Mouse (Mus musculus): ENCODE measurements at regions not wholly inside any gene's neighbourhood (a gene's known extent, or its start where the extent isn't known, plus 50 kb on each side); places are given as distances from the start of the nearest gene placed in this dataset.

DNA sequence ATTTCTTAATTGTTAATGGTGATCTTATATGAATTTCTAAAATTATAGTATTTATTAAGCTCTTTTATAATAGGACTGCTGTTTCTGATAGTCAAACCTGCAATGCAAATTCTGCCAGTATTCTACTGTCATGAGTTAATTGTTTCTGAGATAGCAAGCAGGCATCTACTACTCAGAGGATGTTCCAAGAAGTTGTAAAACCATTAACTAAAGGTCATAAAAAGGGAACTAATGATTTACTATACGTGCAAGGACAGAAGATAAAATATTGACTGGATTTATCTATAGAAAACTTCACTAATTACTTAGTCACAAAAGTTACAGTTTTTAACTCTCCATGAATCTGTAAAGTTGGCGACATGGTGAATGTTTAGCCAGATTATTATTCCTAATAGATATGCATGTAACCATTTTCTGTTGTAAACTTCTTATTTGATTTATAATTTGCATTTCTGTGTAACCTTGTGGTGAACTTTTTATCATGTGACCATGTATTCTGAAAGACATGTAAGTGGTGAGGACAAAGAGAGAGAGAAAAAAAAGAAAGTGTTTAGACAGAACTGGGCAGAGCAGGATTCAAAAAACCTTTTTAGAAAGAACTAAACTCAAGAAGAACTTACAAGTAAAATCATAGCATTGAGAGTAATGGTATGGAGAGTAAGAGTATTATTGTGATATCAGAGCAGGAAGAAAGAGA is 395.5 kb upstream of the Sphkap start:
- Histone ChIP-seq H3K4me2 (ENCODE audit: low read depth, low read length) (no peak overlapping the region), H3K4me3 (ENCODE audit: low read depth, low read length) (no peak overlapping the region), H3K9me3 (replicated peaks; ENCODE audit: control insufficient read depth, low read length) (no peaks in the 10 kb centered on the region), H3K27me3 (ENCODE audit: control insufficient read depth, insufficient read depth, low read length) (no peaks in the 10 kb centered on the region), H3K36me3 (replicated peaks; ENCODE audit: control insufficient read depth, insufficient read depth, low read length) (no peaks in the 10 kb centered on the region), H3K27ac (ENCODE audit: low read depth) (no peak overlapping the region), H3K4me1 (ENCODE audit: control insufficient read depth, insufficient read depth) (no peaks in the 10 kb centered on the region), H3K9ac (replicated peaks; ENCODE audit: low read depth, low read length) (no peak overlapping the region)
- ATAC-seq (ENCODE audit: insufficient read depth, low read depth) (no peak), DNase-seq (ENCODE audit: low spot score) (no peak)
- WGBS, result 71% methylated on average over 2 of the region's 2 CpGs
- TF ChIP-seq EP300 (IDR thresholded peaks at IDR 0.05; ENCODE audit: low read depth) (no peak), CTCF (IDR thresholded peaks at IDR 0.05; ENCODE audit: low read depth) (no peak)

DNA sequence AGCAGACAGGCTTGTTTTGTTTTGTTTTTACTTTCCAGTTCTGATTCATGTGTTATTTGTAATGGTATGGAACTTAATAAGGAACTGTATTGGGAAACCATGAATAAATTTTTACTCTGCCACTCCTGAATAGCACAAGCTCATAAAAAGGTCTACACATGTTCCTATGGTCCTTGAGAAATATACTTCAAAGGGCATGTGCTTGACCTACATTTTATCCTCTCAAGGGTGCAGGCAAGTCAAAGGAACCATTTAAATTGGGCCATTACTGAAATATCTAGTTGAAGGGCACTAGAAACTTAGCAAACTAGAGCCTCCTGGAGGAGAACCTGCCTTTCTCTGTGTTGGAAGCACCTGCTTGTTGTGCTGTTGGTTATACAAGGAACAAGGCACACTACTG is 393.8 kb upstream of the Sphkap start:
- H3K27me3 ChIP-seq (ENCODE audit: control insufficient read depth, insufficient read depth, low read length), result no peaks in the 10 kb centered on the region
- H3K9me3 ChIP-seq (replicated peaks; ENCODE audit: control insufficient read depth, low read length), result no peaks in the 10 kb centered on the region
- ATAC-seq (ENCODE audit: insufficient read depth, low read depth), result no peak
- H3K27ac ChIP-seq (ENCODE audit: low read depth), result no peak overlapping the region
- no peaks in the 10 kb centered on the region for H3K36me3 ChIP-seq (replicated peaks; ENCODE audit: control insufficient read depth, insufficient read depth, low read length)
- no peak for DNase-seq (ENCODE audit: low spot score)
- no peak for TF ChIP-seq CTCF (IDR thresholded peaks at IDR 0.05; ENCODE audit: low read depth)
- TF ChIP-seq EP300 (IDR thresholded peaks at IDR 0.05; ENCODE audit: low read depth), result no peak
- H3K9ac ChIP-seq (replicated peaks; ENCODE audit: low read depth, low read length), result no peak overlapping the region
- no peak overlapping the region for H3K4me3 ChIP-seq (ENCODE audit: low read depth, low read length)
- H3K4me1 ChIP-seq (ENCODE audit: control insufficient read depth, insufficient read depth), result no peaks in the 10 kb centered on the region
- H3K4me2 ChIP-seq (ENCODE audit: low read depth, low read length), result no peak overlapping the region

DNA sequence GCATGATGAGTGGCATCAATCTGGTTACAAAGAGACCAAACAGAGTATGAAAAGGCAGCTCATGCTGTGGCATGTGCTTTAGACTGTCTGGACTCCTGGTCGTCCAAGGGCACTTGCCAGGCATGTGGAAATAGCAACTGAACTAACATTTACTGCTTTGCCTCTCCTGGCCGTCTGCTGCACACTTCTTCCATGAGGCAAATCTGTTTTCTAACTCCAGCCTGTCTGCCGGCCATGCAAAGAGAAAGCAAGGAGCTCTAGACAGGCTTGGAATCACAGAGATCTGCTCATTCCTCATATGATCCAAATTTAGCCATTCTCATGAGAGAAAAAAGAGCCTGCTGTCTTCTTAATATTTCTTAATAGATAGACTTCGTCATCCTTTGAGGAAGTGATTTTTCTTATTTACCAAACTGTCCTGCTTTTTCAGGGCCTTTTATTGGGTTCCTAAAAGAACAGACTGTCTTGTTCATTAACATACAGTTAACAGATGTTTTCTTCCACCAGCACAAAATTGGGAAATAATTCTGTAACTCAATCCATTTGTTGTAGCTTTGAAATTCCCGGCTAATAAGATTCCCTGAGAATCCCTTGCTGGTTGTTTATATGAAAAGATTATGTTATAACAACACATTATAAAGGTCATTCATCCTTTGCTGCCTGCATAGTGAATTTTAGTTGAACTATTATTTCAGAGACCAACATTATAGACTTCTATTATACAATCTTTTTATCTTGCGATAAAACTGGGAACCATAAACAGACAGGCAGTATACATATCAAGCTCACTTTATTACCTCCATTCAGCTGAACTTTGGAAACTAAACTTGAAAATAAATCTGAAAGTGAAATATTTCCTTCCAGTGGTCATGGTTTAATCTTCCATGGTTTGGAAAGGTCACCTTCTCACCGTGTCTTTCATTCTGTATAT is 389.2 kb upstream of the Sphkap start:
- Histone ChIP-seq H3K27me3 (ENCODE audit: control insufficient read depth, insufficient read depth, low read length) (no peaks in the 10 kb centered on the region), H3K36me3 (replicated peaks; ENCODE audit: control insufficient read depth, insufficient read depth, low read length) (no peaks in the 10 kb centered on the region), H3K4me1 (ENCODE audit: control insufficient read depth, insufficient read depth) (no peaks in the 10 kb centered on the region), H3K9me3 (replicated peaks; ENCODE audit: control insufficient read depth, low read length) (no peaks in the 10 kb centered on the region), H3K9ac (replicated peaks; ENCODE audit: low read depth, low read length) (no peak overlapping the region), H3K4me2 (ENCODE audit: low read depth, low read length) (no peak overlapping the region), H3K4me3 (ENCODE audit: low read depth, low read length) (no peak overlapping the region), H3K27ac (ENCODE audit: low read depth) (no peak overlapping the region)
- WGBS, result 64% methylated on average over 7 of the region's 7 CpGs
- DNase-seq (ENCODE audit: low spot score) (no peak), ATAC-seq (ENCODE audit: insufficient read depth, low read depth) (no peak)
- no peak for TF ChIP-seq CTCF (IDR thresholded peaks at IDR 0.05; ENCODE audit: low read depth)
- no peak for TF ChIP-seq EP300 (IDR thresholded peaks at IDR 0.05; ENCODE audit: low read depth)

DNA sequence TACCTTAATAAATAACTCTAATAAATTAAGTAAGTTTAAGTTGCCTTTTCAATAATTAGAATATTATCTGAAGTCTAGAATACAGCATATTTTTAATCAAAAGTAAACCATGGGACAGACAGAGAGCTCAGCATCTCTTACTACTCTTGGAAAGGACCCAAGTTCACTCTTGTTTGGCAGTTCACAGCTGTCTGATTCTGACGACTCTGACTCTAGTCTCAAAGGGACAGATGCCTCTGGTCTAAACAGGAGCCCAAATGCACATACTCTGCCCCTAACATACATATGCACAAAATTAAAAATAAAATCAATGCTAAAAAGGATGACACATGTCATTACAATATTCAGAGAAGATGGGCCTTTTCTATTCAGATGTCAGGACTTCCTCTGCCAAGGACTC is 369.2 kb upstream of the Sphkap start:
- no peak overlapping the region for H3K4me2 ChIP-seq (ENCODE audit: low read depth, low read length)
- H3K9ac ChIP-seq (replicated peaks; ENCODE audit: low read depth, low read length), result no peak overlapping the region
- no peaks in the 10 kb centered on the region for H3K4me1 ChIP-seq (ENCODE audit: control insufficient read depth, insufficient read depth)
- WGBS, result 26% methylated on average over 1 of the region's 1 CpGs
- no peak for ATAC-seq (ENCODE audit: insufficient read depth, low read depth)
- H3K27ac ChIP-seq (ENCODE audit: low read depth), result no peak overlapping the region
- DNase-seq (ENCODE audit: low spot score), result no peak
- H3K36me3 ChIP-seq (replicated peaks; ENCODE audit: control insufficient read depth, insufficient read depth, low read length), result no peaks in the 10 kb centered on the region
- H3K4me3 ChIP-seq (ENCODE audit: low read depth, low read length), result no peak overlapping the region
- no peaks in the 10 kb centered on the region for H3K27me3 ChIP-seq (ENCODE audit: control insufficient read depth, insufficient read depth, low read length)
- no peak for TF ChIP-seq CTCF (IDR thresholded peaks at IDR 0.05; ENCODE audit: low read depth)
- TF ChIP-seq EP300 (IDR thresholded peaks at IDR 0.05; ENCODE audit: low read depth), result no peak
- no peaks in the 10 kb centered on the region for H3K9me3 ChIP-seq (replicated peaks; ENCODE audit: control insufficient read depth, low read length)

DNA sequence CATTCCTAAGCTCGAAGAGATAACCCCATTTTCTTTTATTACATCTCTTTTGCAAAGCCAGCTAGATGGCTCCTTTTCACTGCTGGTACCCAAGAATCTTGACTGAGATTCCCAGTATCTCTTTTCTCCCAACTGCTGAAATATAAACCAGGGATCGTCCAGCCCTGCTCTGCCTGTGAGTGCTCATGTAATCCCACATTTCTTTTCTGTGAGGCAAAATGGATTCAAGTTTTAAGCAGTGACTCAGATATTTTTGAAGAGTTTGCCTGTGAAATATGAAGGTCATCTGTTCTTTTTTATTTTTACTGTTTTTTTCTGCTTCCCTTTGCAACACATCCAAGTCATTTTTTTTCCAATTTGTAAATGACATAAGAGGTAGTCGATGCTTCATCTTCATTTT is 363.2 kb upstream of the Sphkap start:
- Histone ChIP-seq H3K36me3 (replicated peaks; ENCODE audit: control insufficient read depth, insufficient read depth, low read length) (no peaks in the 10 kb centered on the region), H3K4me3 (ENCODE audit: low read depth, low read length) (no peak overlapping the region), H3K4me1 (ENCODE audit: control insufficient read depth, insufficient read depth) (no peaks in the 10 kb centered on the region), H3K9ac (replicated peaks; ENCODE audit: low read depth, low read length) (no peak overlapping the region), H3K4me2 (ENCODE audit: low read depth, low read length) (no peak overlapping the region), H3K27me3 (ENCODE audit: control insufficient read depth, insufficient read depth, low read length) (no peaks in the 10 kb centered on the region), H3K9me3 (replicated peaks; ENCODE audit: control insufficient read depth, low read length) (no peaks in the 10 kb centered on the region), H3K27ac (ENCODE audit: low read depth) (no peak overlapping the region)
- DNase-seq (ENCODE audit: low spot score), result no peak
- ATAC-seq (ENCODE audit: insufficient read depth, low read depth), result no peak
- WGBS, result 53% methylated on average over 3 of the region's 3 CpGs
- no peak for TF ChIP-seq CTCF (IDR thresholded peaks at IDR 0.05; ENCODE audit: low read depth)
- no peak for TF ChIP-seq EP300 (IDR thresholded peaks at IDR 0.05; ENCODE audit: low read depth)

Data from heart, postnatal 0 days (tissue).